Mouse (Mus musculus): ENCODE measurements around the gene Gm42715. TPM values are rescaled to one million over a fixed set of nuclear protein-coding genes. Genes with fewer than 3 reads are reported as not detected.
A peak's percentile ranks its signal among the peaks of the same experiment; 100 is the strongest.

Gene Gm42715
- polyA plus RNA-seq (2014; fragmentation: Nextera tagmentation; extraction: Ambion mirVana): 12.2 and 13.2 TPM in 2 replicates

DNA sequence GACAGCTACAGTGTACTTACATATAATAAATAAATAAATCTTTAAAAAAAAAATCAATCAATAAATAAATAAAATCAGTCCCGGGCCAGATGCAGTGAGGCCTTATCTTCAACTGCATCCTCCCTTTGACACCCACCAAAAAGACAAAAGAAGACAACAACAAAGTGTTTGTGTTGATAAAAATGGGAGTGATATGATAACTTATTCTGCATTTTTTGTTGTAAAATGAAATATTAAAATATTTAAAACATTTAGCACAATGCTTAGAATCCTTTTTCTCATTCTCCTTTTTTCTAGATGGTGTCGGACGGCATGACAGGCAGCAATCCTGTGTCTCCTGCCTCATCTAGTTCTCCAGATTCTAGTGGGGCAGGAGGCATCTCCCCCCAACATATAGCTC lies at the start of gene Gm42715:
Gene Gm42715, plus strand, starts transcription at position 301 of the 400 bp plus-strand sequence.
- ATAC-seq (ENCODE audit: low read depth): no peak
- 96% methylated on average over 3 of the region's 3 CpGs for WGBS
- H3K27ac ChIP-seq (replicated peaks; ENCODE audit: low read depth, low read length): no peak within 1 kb of the TSS
- no peak for DNase-seq (ENCODE audit: low spot score)
- no peaks in the 10 kb centered on the region for H3K9me3 ChIP-seq (ENCODE audit: control insufficient read depth, low read length)
- no peak within 1 kb of the TSS for H3K4me2 ChIP-seq (ENCODE audit: low read depth, low read length)
- H3K4me1 ChIP-seq (ENCODE audit: control insufficient read depth, insufficient read depth, low read length): no peaks in the 10 kb centered on the region
- no peaks in the 10 kb centered on the region for H3K27me3 ChIP-seq (replicated peaks; ENCODE audit: control insufficient read depth, insufficient read depth, low read length)
- H3K36me3 ChIP-seq (ENCODE audit: control insufficient read depth, insufficient read depth, low read length): peaks cover 96% of the 10 kb centered on the region
- H3K4me3 ChIP-seq (ENCODE audit: low read depth, low read length): no peak within 1 kb of the TSS
- no peak within 1 kb of the TSS for H3K9ac ChIP-seq (ENCODE audit: low read depth, low read length)

DNA sequence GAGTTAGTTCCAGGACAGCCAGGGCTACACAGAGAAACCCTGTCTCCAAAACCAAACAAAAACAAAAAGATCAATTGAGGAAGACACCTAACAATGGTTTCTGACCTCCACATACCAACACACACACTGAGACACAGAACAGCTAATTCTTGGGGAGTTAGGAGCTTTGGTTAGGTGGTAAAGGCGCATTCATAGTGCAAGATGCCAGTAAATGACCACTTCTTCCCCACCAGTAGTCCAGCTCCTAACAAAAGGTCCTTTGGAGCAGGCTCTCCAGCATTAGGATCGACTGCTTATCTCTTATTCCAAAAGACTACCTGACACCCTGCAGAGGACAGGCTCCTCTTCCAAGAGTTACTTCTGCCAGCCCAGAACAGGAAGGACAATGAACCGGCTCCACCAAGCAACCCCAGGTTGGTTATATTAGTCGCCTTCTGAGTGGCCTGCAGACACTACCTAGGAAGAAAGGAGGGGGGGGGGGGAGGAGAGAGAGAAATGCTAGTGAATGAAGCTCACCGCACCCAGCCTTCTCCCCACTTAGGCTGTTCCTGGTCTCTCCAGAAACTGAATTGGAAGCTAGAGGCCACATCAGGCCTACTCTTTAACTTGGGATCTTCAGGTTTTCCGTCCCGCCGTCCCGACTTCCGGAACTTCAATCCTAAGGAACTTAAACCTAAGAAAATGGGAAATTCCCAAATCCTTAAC lies 49.2 kb upstream of the Gm42715 start:
- Histone ChIP-seq H3K27me3 (replicated peaks; ENCODE audit: control insufficient read depth, insufficient read depth, low read length) (no peaks in the 10 kb centered on the region), H3K4me1 (ENCODE audit: control insufficient read depth, insufficient read depth, low read length) (peaks cover 10% of the 10 kb centered on the region), H3K27ac (replicated peaks; ENCODE audit: low read depth, low read length) (peak overlapping the region; percentile 98), H3K36me3 (ENCODE audit: control insufficient read depth, insufficient read depth, low read length) (peaks cover 53% of the 10 kb centered on the region), H3K4me3 (ENCODE audit: low read depth, low read length) (peak overlapping the region; percentile 77), H3K4me2 (ENCODE audit: low read depth, low read length) (peak overlapping the region; percentile 70), H3K9me3 (ENCODE audit: control insufficient read depth, low read length) (no peaks in the 10 kb centered on the region), H3K9ac (ENCODE audit: low read depth, low read length) (peak overlapping the region; percentile 89)
- DNase-seq (ENCODE audit: low spot score) (no peak), ATAC-seq (ENCODE audit: low read depth) (no peak)
- WGBS: 6% methylated on average over 10 of the region's 10 CpGs

DNA sequence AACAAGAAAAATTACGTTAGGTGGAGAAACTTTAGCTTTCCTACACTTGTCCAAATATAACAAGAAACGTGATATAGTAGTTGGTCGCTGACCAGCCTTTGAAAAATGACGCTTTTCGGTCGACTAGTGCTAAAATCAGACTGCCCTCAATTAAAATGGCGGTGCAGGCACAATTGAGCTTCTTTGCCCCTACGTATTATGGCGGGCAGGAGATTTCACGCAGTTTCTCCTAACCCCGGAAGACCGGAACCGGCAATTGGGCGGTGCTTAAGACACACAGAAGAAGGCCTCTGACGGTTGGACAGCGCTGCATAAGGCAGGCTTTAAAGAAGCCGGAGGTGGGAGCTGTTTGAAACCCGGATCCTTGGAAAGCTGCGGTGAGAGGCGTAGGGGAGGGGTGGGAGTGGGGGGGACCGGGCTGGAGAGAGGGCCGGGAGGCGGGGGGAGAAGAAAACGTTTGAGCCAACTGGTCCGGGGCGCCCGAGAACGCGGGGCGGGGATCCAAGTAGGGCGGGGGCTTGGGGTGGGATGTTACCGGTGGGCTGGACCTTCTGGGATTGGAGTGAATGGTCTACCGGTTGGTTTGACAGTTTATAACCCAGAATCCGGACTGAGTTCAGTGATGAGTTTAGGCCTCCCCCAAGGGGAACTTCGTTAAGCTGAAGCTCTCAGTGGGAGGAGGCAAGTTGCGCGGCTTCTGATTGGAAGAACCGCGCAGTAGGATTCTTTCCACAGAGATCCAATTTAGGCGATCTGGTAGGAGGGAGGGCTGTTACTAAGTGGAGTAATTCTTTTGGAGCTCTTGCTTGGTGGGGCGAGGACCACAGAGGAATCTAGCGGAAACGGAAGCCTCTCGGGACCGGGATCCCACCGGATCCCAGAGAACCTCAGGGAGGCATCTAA lies 48.4 kb upstream of the Gm42715 start:
- Histone ChIP-seq H3K4me1 (ENCODE audit: control insufficient read depth, insufficient read depth, low read length) (peaks cover 10% of the 10 kb centered on the region), H3K9me3 (ENCODE audit: control insufficient read depth, low read length) (no peaks in the 10 kb centered on the region), H3K36me3 (ENCODE audit: control insufficient read depth, insufficient read depth, low read length) (peaks cover 56% of the 10 kb centered on the region), H3K4me2 (ENCODE audit: low read depth, low read length) (peak overlapping the region; percentile 70), H3K27me3 (replicated peaks; ENCODE audit: control insufficient read depth, insufficient read depth, low read length) (no peaks in the 10 kb centered on the region), H3K4me3 (ENCODE audit: low read depth, low read length) (peak overlapping the region; percentile 77), H3K9ac (ENCODE audit: low read depth, low read length) (peak overlapping the region; percentile 89), H3K27ac (replicated peaks; ENCODE audit: low read depth, low read length) (peak overlapping the region; percentile 98)
- WGBS: 1% methylated on average over 40 of the region's 46 CpGs
- ATAC-seq (ENCODE audit: low read depth) (peak; percentile 95), DNase-seq (ENCODE audit: low spot score) (peak; percentile 100)

DNA sequence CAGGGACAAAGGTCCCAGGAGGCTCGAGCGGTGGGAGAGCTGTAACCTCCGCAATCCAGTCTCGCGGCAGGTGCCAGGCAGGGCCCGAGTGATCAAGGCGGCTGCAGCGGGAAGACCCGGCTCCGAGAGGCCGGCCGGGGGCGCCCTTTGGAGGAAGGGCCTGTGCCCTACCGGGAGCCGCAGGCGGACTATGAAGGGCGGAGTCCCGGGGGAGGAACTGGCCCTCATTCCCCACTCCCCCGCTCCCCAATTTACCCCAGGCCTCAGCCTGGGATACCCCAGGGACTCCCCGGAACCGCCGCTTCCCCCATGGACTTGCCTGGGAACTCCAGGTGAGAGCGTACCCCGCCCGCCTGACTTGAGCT lies 47.8 kb upstream of the Gm42715 start:
- DNase-seq (ENCODE audit: low spot score) (no peak), ATAC-seq (ENCODE audit: low read depth) (no peak; the same call in 1 of the 2 replicates)
- no peaks in the 10 kb centered on the region for H3K9me3 ChIP-seq (ENCODE audit: control insufficient read depth, low read length)
- peaks cover 58% of the 10 kb centered on the region for H3K36me3 ChIP-seq (ENCODE audit: control insufficient read depth, insufficient read depth, low read length)
- peaks cover 10% of the 10 kb centered on the region for H3K4me1 ChIP-seq (ENCODE audit: control insufficient read depth, insufficient read depth, low read length)
- H3K4me2 ChIP-seq (ENCODE audit: low read depth, low read length): peak overlapping the region; percentile 70
- H3K4me3 ChIP-seq (ENCODE audit: low read depth, low read length): peak overlapping the region; percentile 77
- peak overlapping the region; percentile 89 for H3K9ac ChIP-seq (ENCODE audit: low read depth, low read length)
- H3K27ac ChIP-seq (replicated peaks; ENCODE audit: low read depth, low read length): peak overlapping the region; percentile 98
- 1% methylated on average over 12 of the region's 25 CpGs for WGBS
- H3K27me3 ChIP-seq (replicated peaks; ENCODE audit: control insufficient read depth, insufficient read depth, low read length): no peaks in the 10 kb centered on the region

DNA sequence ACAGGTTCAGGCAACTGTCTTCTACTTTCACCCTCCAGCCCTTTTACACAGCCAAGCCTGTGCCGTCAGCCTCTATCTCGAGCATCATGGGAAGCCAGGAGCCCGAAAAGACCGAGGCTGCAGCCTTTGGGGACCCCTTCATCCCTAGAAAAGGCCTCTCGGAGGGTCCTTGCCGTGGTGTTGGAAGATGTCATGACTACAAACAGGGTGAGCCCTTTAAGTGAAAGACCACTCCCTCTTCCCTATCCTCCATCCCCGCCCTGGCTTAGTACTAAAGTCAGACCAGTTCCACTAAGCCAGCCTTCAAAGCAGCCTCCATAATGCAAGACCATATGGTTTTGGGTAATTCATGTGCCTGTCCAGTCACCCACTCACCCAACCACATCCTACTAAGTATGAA lies 47.3 kb upstream of the Gm42715 start:
- Histone ChIP-seq H3K9ac (ENCODE audit: low read depth, low read length) (peak overlapping the region; percentile 89), H3K9me3 (ENCODE audit: control insufficient read depth, low read length) (no peaks in the 10 kb centered on the region), H3K4me1 (ENCODE audit: control insufficient read depth, insufficient read depth, low read length) (peaks cover 10% of the 10 kb centered on the region), H3K27ac (replicated peaks; ENCODE audit: low read depth, low read length) (peak overlapping the region; percentile 98), H3K27me3 (replicated peaks; ENCODE audit: control insufficient read depth, insufficient read depth, low read length) (no peaks in the 10 kb centered on the region), H3K4me2 (ENCODE audit: low read depth, low read length) (peak overlapping the region; percentile 70), H3K4me3 (ENCODE audit: low read depth, low read length) (peak overlapping the region; percentile 77), H3K36me3 (ENCODE audit: control insufficient read depth, insufficient read depth, low read length) (peaks cover 56% of the 10 kb centered on the region)
- WGBS: 7% methylated on average over 4 of the region's 7 CpGs
- ATAC-seq (ENCODE audit: low read depth) (no peak), DNase-seq (ENCODE audit: low spot score) (peak; percentile 52)

DNA sequence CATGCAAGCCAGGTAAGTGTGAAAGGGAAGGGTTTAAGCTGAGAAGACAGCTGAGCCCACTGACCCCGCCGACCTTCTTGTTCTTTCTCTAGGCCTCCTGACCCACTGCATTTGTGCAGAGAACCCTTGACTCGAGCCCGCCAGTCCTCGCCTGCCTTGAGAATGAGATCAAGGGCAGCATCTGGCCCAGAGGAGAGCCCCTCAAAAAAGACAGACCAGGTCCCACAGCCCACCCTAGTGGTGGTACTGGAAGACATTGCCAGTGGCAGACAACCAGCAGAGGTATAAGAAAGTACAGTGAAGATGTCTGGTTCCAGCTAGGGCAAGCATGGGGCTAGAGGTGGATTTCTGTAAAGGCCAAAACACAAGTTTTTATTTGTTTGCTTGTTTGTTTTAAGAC lies 45.7 kb upstream of the Gm42715 start:
- Histone ChIP-seq H3K9ac (ENCODE audit: low read depth, low read length) (no peak overlapping the region), H3K27ac (replicated peaks; ENCODE audit: low read depth, low read length) (no peak overlapping the region), H3K9me3 (ENCODE audit: control insufficient read depth, low read length) (no peaks in the 10 kb centered on the region), H3K4me1 (ENCODE audit: control insufficient read depth, insufficient read depth, low read length) (peaks cover 10% of the 10 kb centered on the region), H3K36me3 (ENCODE audit: control insufficient read depth, insufficient read depth, low read length) (peaks cover 43% of the 10 kb centered on the region), H3K27me3 (replicated peaks; ENCODE audit: control insufficient read depth, insufficient read depth, low read length) (no peaks in the 10 kb centered on the region), H3K4me3 (ENCODE audit: low read depth, low read length) (no peak overlapping the region), H3K4me2 (ENCODE audit: low read depth, low read length) (no peak overlapping the region)
- no peak for ATAC-seq (ENCODE audit: low read depth)
- peak; percentile 10 for DNase-seq (ENCODE audit: low spot score)
- WGBS: 83% methylated on average over 5 of the region's 5 CpGs

DNA sequence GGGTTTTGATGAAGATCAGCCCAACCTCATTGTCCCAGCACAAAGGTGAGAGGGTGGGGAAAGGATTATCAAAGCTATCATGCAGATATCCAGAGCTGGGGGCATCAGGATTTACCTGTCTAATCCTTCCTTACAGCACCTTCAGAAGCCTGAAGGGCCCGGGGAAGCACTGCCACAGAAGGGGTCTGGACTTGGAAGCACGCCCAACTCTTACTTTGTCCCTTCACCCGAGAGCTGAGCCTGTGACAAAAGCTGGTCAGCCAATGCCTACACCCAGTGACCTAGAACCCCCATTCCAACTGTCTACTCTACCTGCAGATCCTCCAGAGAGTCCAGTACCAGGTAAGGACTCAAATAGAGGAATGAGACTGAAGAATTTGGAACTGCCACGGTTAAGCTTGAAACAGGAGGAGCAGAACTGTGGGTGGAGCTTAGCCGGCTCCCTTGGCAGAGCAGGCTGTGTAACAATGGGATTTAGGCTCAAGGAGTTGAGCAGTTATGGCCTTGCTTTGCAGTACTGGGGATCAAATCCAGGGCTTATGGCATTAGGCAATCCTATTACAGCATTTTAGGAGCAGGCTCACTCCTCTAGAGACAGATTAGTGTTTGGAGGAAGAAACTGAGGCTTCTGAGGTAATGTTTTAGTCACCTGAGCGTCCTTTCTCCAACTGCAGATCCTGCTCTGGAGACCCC lies 44.9 kb upstream of the Gm42715 start:
- DNase-seq (ENCODE audit: low spot score) (peak; percentile 26), ATAC-seq (ENCODE audit: low read depth) (no peak)
- no peak overlapping the region for H3K9ac ChIP-seq (ENCODE audit: low read depth, low read length)
- H3K9me3 ChIP-seq (ENCODE audit: control insufficient read depth, low read length): no peaks in the 10 kb centered on the region
- peaks cover 40% of the 10 kb centered on the region for H3K36me3 ChIP-seq (ENCODE audit: control insufficient read depth, insufficient read depth, low read length)
- no peak overlapping the region for H3K4me3 ChIP-seq (ENCODE audit: low read depth, low read length)
- H3K4me1 ChIP-seq (ENCODE audit: control insufficient read depth, insufficient read depth, low read length): peaks cover 6% of the 10 kb centered on the region
- H3K27ac ChIP-seq (replicated peaks; ENCODE audit: low read depth, low read length): no peak overlapping the region
- no peak overlapping the region for H3K4me2 ChIP-seq (ENCODE audit: low read depth, low read length)
- whole genome bisulfite sequencing: 79% methylated on average over 6 of the region's 6 CpGs
- no peaks in the 10 kb centered on the region for H3K27me3 ChIP-seq (replicated peaks; ENCODE audit: control insufficient read depth, insufficient read depth, low read length)

DNA sequence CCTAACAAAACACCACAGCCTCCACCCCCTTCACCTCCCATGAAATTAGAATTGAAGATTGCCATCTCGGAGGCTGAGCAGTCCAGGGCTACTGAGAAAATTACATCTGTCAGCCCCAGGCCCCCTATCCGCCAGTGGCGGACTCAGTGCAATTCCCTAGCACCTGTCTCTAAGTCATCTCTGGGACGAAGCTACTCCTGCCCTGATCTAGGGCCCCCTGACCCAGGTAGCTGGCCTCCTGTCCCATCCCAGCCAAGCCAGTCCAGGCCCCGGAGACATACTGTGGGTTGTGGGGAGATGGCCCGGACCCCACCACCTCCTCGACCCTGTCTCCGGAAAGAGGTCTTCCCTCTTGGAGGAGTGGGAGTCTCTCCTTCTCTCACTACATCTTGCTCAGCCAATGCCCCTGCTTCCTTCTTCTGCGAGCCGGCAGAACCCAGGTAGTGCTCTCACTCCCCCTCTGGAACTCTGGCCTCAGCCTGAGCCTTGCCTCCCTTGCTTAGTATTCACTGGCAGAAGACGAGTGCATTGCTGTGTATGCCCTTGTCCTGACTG lies 44.1 kb upstream of the Gm42715 start:
- WGBS: 94% methylated on average over 11 of the region's 11 CpGs
- DNase-seq (ENCODE audit: low spot score) (no peak), ATAC-seq (ENCODE audit: low read depth) (no peak)

More for the DNA sequence above, 44.1 kb upstream of the Gm42715 start:
- Histone ChIP-seq H3K27me3 (replicated peaks; ENCODE audit: control insufficient read depth, insufficient read depth, low read length) (no peaks in the 10 kb centered on the region), H3K4me1 (ENCODE audit: control insufficient read depth, insufficient read depth, low read length) (peaks cover 11% of the 10 kb centered on the region), H3K36me3 (ENCODE audit: control insufficient read depth, insufficient read depth, low read length) (peaks cover 41% of the 10 kb centered on the region), H3K4me2 (ENCODE audit: low read depth, low read length) (no peak overlapping the region), H3K9me3 (ENCODE audit: control insufficient read depth, low read length) (no peaks in the 10 kb centered on the region), H3K4me3 (ENCODE audit: low read depth, low read length) (no peak overlapping the region), H3K27ac (replicated peaks; ENCODE audit: low read depth, low read length) (no peak overlapping the region), H3K9ac (ENCODE audit: low read depth, low read length) (no peak overlapping the region)
